Mouse (Mus musculus): ENCODE results near the gene Zc3h7b.

DNA sequence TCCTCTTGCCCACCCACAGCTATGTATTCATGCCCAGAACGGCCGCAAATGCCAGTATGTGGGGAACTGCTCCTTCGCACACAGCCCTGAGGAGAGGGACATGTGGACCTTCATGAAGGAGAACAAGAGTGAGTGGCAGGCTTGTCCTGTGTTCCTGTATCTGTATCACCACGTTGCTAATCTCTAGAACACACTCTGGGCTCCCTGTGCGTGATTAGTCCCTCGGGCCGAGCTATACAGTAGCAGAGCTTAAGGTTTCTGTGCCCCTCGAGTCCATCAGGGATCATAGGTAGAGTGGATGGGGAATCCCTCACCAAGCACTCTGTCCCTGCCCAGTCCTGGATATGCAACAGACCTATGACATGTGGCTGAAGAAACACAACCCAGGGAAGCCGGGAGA lies 47.6 kb downstream of the Zc3h7b start:
- no peak for TF ChIP-seq POLR2A (IDR thresholded peaks at IDR 0.05; ENCODE audit: borderline replicate concordance, insufficient read depth, low read length)
- TF ChIP-seq CTCF (IDR thresholded peaks at IDR 0.05; ENCODE audit: borderline replicate concordance, insufficient read depth, low read depth, low read length): no peak

Data from cerebellum, adult 2 months (tissue).